Mouse (Mus musculus) embryonic fibroblast, embryonic 13.5 days (primary cell): ENCODE results near the gene Troap. TPM values are rescaled to one million over a fixed set of nuclear protein-coding genes. Genes with fewer than 3 reads are reported as not detected.
"Not testable (repeated sequence)": the region's sequence is repeated elsewhere in the genome, so short reads cannot be mapped to it uniquely, and the experiment has no call there.

Experiments used
- H3K27ac ChIP-seq: 2 replicates; pipeline ENCODE4 v1.5.1; 2012; ENCODE audit warnings: low read length, control low read depth, inconsistent platforms; ENCODE audit not compliant: insufficient read depth
- H3K4me1 ChIP-seq: 2 replicates; pipeline ENCODE4 v1.6.1; 2011; ENCODE audit warnings: low read length; ENCODE audit not compliant: control insufficient read depth, insufficient read depth
- H3K4me3 ChIP-seq: 2 replicates; pipeline ENCODE4 v1.5.1; 2011; ENCODE audit warnings: mild to moderate bottlenecking, control low read depth, low read length; ENCODE audit not compliant: insufficient read depth
- CTCF ChIP-seq: IDR thresholded peaks from 2 replicates; pipeline ENCODE4 v1.5.1; 2011; ENCODE audit warnings: mild to moderate bottlenecking, control low read depth, low read length, moderate library complexity, borderline replicate concordance; ENCODE audit not compliant: insufficient read depth
- POLR2A ChIP-seq: IDR thresholded peaks from 2 replicates; pipeline ENCODE4 v1.6.1; 2011; ENCODE audit warnings: low read depth, mild to moderate bottlenecking, control low read depth, low read length, moderate library complexity
- polyA plus RNA-seq: library from polyadenylated mRNA; stranded (reverse); fragments of >200 nt; gene quantifications from 2 replicates; pipeline ENCODE4 v1.2.4, GENCODE M21; 2011; ENCODE audit warnings: low read depth; ENCODE audit not compliant: missing spikeins, insufficient read length

Gene Troap
- polyA plus RNA-seq, 1 experiment: 19.9 TPM

DNA sequence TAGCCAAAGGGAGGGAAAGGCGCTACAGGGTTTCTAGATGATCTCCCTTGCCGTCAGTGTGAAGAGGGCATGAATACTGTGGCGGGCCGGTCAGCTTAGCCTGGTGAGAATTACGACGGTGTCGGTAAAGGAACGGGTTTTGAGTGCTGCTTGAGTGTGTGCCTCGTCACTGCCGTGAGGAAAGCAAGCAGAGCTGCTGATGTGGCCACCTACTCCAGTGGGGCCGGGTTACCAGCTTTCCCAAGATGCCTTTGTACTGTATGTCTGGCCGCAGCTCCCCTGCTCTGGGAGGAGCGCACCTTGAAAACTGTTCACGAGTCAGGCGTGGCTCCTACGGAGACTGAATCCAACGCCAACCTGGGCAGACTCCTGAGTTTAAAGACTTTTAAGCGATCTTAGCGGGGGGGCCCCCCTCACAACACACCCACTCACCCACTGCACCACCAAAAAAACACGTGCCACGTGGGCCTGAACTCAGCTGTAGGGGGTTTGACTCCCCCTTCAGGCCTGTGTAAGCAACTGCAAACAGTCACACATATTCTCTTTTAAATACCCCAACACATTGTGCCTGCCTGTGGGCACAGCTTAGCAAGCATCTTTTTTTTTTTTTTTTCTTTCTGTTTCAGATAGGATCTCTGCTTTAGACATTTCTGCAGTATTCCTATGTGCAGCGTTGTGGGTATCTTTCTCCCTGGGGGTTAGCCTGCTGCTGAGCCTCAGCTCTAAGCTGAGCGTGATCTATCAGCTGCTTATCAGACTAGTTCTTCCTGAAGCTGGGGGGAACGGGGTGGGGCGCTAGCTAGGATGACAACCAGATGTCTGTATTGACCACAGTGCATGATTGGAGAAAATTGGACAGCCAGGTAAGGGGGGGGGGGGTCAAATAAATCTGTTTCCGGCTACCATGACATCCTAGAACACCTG, 34.1 kb upstream of the Troap start:
- TF ChIP-seq CTCF (0 out of 2 replicates have a peak, but pooled peaks have one; percentile 5), POLR2A (no peak)
- H3K4me3 ChIP-seq: no peak overlapping the region
- no peak overlapping the region for H3K27ac ChIP-seq
- peaks cover 3% of the 10 kb centered on the region; the same call in 1 of the 2 replicates for H3K4me1 ChIP-seq

GRCm38 (mm10) chr15:99040920-99041856, 33.2 kb upstream of the Troap start:
- no peak overlapping the region for H3K4me3 ChIP-seq
- H3K27ac ChIP-seq: peak overlapping the region; percentile 1; the same call in 1 of the 2 replicates
- TF ChIP-seq CTCF (no peak), POLR2A (no peak)
- H3K4me1 ChIP-seq: peaks cover 3% of the 10 kb centered on the region; the same call in 1 of the 2 replicates

DNA sequence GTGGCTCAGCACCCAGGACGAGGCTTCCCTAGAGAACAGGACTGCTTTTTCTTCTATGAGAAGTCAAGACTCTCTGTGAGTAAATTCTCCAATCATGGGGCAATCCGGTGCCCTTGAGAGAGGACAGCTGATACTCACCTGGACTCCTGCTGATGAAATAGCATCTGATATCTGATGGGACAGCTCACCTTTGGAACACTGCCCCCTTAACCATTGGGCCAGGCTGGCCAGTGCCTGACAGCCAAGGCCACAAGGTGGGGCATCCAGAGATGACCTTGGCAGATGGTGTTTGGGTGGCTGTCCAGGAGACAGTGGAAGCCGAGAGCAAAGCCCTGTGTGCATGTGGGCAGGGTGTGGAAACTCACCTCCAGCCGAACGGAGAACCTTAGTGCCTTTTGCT, 32.0 kb upstream of the Troap start:
- TF ChIP-seq CTCF: no peak
- no peak for TF ChIP-seq POLR2A
- Histone ChIP-seq H3K27ac (no peak overlapping the region), H3K4me3 (no peak overlapping the region), H3K4me1 (peaks cover 3% of the 10 kb centered on the region; the same call in 1 of the 2 replicates)

DNA sequence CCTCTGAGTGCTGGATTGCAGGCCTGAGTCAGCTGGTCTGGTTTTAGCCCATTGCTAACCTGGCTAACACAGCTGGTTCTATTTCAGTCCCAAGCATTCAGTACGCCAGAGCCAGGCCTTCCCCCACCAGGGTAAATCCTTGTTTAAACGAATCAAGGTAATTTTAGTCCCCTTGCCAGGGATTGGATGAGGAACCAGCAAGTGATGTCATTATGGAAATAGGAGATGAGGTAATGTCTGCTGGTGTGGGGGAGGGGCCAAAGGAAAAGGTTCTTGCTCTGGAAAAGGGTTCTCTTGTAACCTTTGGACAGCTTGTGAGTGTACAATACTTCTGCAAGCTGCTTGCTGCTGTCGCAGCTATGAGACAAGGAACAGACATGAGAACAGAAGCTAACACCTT, 29.5 kb upstream of the Troap start:
- H3K4me3 ChIP-seq: no peak overlapping the region
- TF ChIP-seq CTCF (no peak), POLR2A (no peak)
- no peak overlapping the region for H3K27ac ChIP-seq
- H3K4me1 ChIP-seq: peaks cover 3% of the 10 kb centered on the region; the same call in 1 of the 2 replicates

DNA sequence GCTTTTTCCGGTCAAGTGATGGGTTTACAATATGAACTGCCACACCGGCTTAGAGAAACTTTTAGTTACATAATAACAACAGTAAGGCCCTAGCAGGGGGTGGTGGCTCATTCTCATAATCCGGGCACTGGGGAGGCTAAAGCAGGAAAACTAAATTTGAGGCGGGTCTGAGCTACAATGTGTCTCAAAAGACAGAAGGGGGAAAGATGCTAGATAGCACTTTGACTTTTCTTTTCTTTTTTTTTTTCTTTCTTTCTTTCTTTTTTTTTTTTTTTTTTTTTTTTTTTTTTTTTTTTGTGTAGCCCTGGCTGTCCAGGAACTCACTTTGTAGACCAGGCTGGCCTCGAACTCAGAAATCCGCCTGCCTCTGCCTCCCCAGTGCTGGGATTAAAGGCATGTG, 28.6 kb upstream of the Troap start:
- H3K4me1 ChIP-seq, H3K4me3 ChIP-seq, H3K27ac ChIP-seq: not testable (repeated sequence)

DNA sequence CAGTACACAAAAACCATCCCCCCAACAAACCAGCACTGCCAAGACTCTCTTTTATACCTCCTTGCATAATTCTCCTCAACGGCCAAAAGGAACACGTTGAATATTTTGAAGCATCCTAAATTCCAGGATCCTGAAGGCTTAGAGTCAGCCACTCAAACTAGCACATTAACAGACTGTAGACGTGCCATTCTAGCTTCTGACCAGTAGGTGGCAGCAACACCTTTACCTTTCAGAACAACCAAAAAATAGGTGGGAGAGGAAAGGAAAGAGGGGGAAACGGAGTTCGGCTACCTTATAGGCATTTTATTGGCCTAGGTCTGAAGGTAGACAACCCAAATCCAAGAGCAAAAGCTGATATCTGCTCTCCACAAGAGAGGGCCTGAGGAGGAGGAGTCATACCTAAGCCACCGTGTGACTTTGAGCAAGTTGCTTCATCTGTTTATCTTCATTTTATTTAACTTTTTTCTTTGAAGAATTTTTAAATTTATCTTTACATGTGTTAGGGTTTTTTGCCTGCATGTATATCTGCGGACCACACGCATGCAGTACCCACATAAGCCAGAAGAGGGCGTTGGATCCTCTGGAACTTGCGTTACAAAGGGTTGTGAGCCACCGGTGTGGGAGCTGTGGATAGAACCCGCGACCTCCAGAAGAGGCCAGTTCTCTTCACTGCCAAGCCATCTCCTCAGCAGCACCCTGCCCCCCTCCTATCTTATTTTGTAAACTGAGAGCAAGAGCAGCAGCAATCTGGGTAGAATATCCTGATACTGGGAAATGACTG, 24.7 kb upstream of the Troap start:
- Histone ChIP-seq H3K27ac (no peak overlapping the region), H3K4me3 (no peak overlapping the region), H3K4me1 (0 out of 2 replicates have a peak, but pooled peaks cover 3% of the 10 kb centered on the region)
- TF ChIP-seq CTCF (peak; percentile 40; the same call in 1 of the 2 replicates), POLR2A (no peak)

DNA sequence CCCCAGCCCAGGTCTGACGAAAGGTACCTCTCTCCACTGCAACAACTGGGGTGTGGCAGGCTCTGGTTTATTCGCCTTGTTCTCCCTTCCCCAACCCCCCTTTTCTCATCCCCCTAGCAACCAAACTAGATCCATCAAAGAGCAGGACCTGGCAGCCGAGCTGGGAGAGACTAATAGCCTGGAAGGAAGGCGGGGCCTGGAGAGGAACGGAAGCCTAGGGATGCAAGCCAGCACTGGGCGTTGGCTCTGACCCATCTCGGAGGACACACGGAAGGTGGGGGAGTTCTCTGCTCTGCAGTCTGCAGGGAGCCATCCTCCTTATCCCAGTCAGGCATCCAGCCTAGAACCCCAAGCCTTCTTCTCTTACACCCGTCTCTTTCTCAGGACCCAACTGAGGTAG, 21.0 kb upstream of the Troap start:
- no peak overlapping the region for H3K4me3 ChIP-seq
- no peak overlapping the region for H3K27ac ChIP-seq
- H3K4me1 ChIP-seq: no peaks in the 10 kb centered on the region
- TF ChIP-seq POLR2A (no peak), CTCF (no peak)

- no peak within 1 kb of the TSS for H3K27ac ChIP-seq
- TF ChIP-seq POLR2A (no peak), CTCF (no peak)
Measured at GRCm38 (mm10) chr15:99055040-99055439, 19.3 kb upstream of the Troap start, which contains the start of gene Prph. Gene Prph (plus strand): TSS chr15:99055174.

GRCm38 (mm10) chr15:99055511-99055961, 18.8 kb upstream of the Troap start:
- Histone ChIP-seq H3K27ac (no peak overlapping the region), H3K4me1 (no peaks in the 10 kb centered on the region), H3K4me3 (0 out of 2 replicates have a peak overlapping the region, but pooled peaks have one; percentile 4)
- TF ChIP-seq CTCF (no peak), POLR2A (no peak)

More at GRCm38 (mm10) chr15:99055040-99055439, 19.3 kb upstream of the Troap start, which contains the start of gene Prph:
- Histone ChIP-seq H3K4me1 (no peaks in the 10 kb centered on the region), H3K4me3 (0 out of 2 replicates have a peak within 1 kb of the TSS, but pooled peaks have one; percentile 4)
